Comparison of ENCODE assay signal across 8 mouse cellular contexts in genomic region chrX:7670921-7671623, GRCm38 (mm10). TPM values are rescaled to one million over a fixed set of nuclear protein-coding genes. Genes with fewer than 3 reads are reported as not detected.
DNase-seq lines count a peak whose midpoint lies in the region; ATAC-seq and TF ChIP-seq lines count a peak whose summit lies in the region.

TSS of gene Plp2 (minus strand) at chrX:7671390.

- peak within 1 kb of the TSS; percentile 61 for H3K4me3 ChIP-seq in cortical plate, adult 2 months (ENCODE audit: insufficient read depth, low read length)
- peak within 1 kb of the TSS; percentile 57 for H3K4me3 ChIP-seq in intestine, embryonic 15.5 days (replicated peaks)
- H3K4me3 ChIP-seq in lung, embryonic 14.5 days (ENCODE audit: low read depth, low read length): peak within 1 kb of the TSS; percentile 49

- ATAC-seq in intestine, embryonic 15.5 days: peak; percentile 67
- ATAC-seq in lung, embryonic 14.5 days (ENCODE audit: insufficient read depth): peak; percentile 54
- no peak for ATAC-seq in neutrophil, adult 5-6 weeks (ENCODE audit: extremely low read depth, insufficient number of reproducible peaks, low FRiP score, poor library complexity, severe bottlenecking)

- peak within 1 kb of the TSS; percentile 53 for H3K4me2 ChIP-seq in intestine, embryonic 15.5 days (replicated peaks)
- H3K4me2 ChIP-seq in lung, embryonic 14.5 days: peak within 1 kb of the TSS; percentile 57

- peak within 1 kb of the TSS; percentile 58 for H3K9ac ChIP-seq in intestine, embryonic 15.5 days
- H3K9ac ChIP-seq in lung, embryonic 14.5 days: peak within 1 kb of the TSS; percentile 62

- WGBS in intestine, embryonic 15.5 days: 20% methylated on average over 36 of the region's 36 CpGs
- WGBS in lung, embryonic 14.5 days: 9% methylated on average over 35 of the region's 36 CpGs

- DNase-seq in spleen, adult 18-20 months: peak; percentile 46 to 56
- no peak for DNase-seq in spleen, adult 12 weeks (ENCODE audit: low spot score)
- no peak for DNase-seq in gonadal fat pad, adult 2 months (ENCODE audit: low read depth)
- peak; percentile 48 for DNase-seq in lung, embryonic 14.5 days
- no peak for DNase-seq in layer of hippocampus, postnatal 14 days (ENCODE audit: low spot score in 2 of 2)

- no peak for TF ChIP-seq POLR2A in cortical plate, adult 2 months (IDR thresholded peaks at IDR 0.05; ENCODE audit: extremely low read depth, insufficient read depth, low read length)

- no peak for TF ChIP-seq CTCF in cortical plate, adult 2 months (IDR thresholded peaks at IDR 0.05; ENCODE audit: extremely low read depth, insufficient read depth, low read length)
- TF ChIP-seq CTCF in lung, embryonic 14.5 days (IDR thresholded peaks at IDR 0.05; ENCODE audit: low read depth): no peak

- no peaks in the 10 kb centered on the region for H3K9me3 ChIP-seq in intestine, embryonic 15.5 days
- no peaks in the 10 kb centered on the region for H3K9me3 ChIP-seq in lung, embryonic 14.5 days (ENCODE audit: low read depth, low read length)

- H3K27ac ChIP-seq in cortical plate, adult 2 months (ENCODE audit: insufficient read depth, low read length): 0 out of 2 replicates have a peak within 1 kb of the TSS, but pooled peaks have one; percentile 36
- H3K27ac ChIP-seq in intestine, embryonic 15.5 days: peak within 1 kb of the TSS; percentile 79
- peak within 1 kb of the TSS; percentile 81 for H3K27ac ChIP-seq in lung, embryonic 14.5 days (ENCODE audit: low read depth)

- no peaks in the 10 kb centered on the region for H3K27me3 ChIP-seq in intestine, embryonic 15.5 days (replicated peaks)
- H3K27me3 ChIP-seq in lung, embryonic 14.5 days (ENCODE audit: insufficient read depth, low read length): no peaks in the 10 kb centered on the region

- H3K36me3 ChIP-seq in intestine, embryonic 15.5 days: no peaks in the 10 kb centered on the region
- H3K36me3 ChIP-seq in lung, embryonic 14.5 days (ENCODE audit: insufficient read depth): peaks cover 14% of the 10 kb centered on the region

- no peaks in the 10 kb centered on the region for H3K4me1 ChIP-seq in cortical plate, adult 2 months (ENCODE audit: control insufficient read depth, insufficient read depth, low read length)
- H3K4me1 ChIP-seq in intestine, embryonic 15.5 days (replicated peaks): no peaks in the 10 kb centered on the region
- no peaks in the 10 kb centered on the region for H3K4me1 ChIP-seq in lung, embryonic 14.5 days (ENCODE audit: insufficient read depth)

RNA-seq across cellular contexts. Expression of gene Plp2, which starts in this region (rescaled TPM):
- polyA plus RNA-seq in cortical plate, adult 2 months (2012; rRNA removed): 14.5 and 16.3 TPM in 2 replicates
- 425 and 457 TPM in 2 replicates for polyA plus RNA-seq in gonadal fat pad, adult 2 months (2012; rRNA removed)
- 198 and 212 TPM in 2 replicates for polyA plus RNA-seq in intestine, embryonic 15.5 days (2015; fragmentation: Nextera tagmentation; extraction: Ambion mirVana)
- 185 and 188 TPM in 2 replicates for polyA plus RNA-seq in lung, embryonic 14.5 days (2014; fragmentation: Nextera tagmentation; extraction: Ambion mirVana)
- 137 and 138 TPM in 2 replicates for total RNA-seq in neutrophil, adult 5-6 weeks (2017)
- 1 to 10 TPM; 7.0 to 9.6 TPM for total RNA-seq in layer of hippocampus, postnatal 14 days (2021)

Comparison
In these comparisons a context has a peak if more than half of its experiments do, and no peak if none do; other contexts are left out.
1. RNA of gene Plp2 (total RNA-seq): 137 to 138 TPM in neutrophil, adult 5-6 weeks; 7.0 to 9.6 TPM in layer of hippocampus, postnatal 14 days; every median in the first group is over 10 times any median in the second.
2. RNA of gene Plp2 (polyA plus RNA-seq): 425 to 457 TPM in gonadal fat pad, adult 2 months, 198 to 212 TPM in intestine, embryonic 15.5 days and 185 to 188 TPM in lung, embryonic 14.5 days; 14.5 to 16.3 TPM in cortical plate, adult 2 months; every median in the first group is over 10 times any median in the second.
3. DNase-seq: peak in spleen, adult 18-20 months (2 of 2) and lung, embryonic 14.5 days (single experiment); none in spleen, adult 12 weeks (single experiment), gonadal fat pad, adult 2 months (single experiment) and layer of hippocampus, postnatal 14 days (0 of 2).
4. Peak in every context shown above with its lines, with median percentiles within 50 percentile points of each other: H3K27ac ChIP-seq and H3K4me3 ChIP-seq.